8 mouse cellular contexts compared by ENCODE assay signal in the genomic region with DNA sequence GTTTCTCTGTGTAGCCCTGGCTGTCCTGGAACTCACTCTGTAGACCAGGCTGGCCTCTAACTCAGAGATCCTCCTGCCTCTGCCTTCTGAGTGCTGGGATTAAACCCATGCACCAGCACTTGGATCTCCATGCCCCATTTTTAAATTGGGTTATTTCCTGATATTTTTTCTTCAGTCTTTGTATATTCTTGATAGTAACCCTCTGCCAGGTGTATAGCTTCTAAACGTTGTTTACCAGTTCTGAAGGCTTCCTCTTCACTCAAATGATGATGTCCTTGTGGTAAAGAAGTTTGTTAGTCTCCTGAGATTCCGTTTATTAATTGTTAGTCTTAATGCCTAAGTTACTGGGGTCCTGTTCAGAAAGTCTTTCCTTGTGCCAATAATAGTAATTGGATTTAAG. TPM values are rescaled to one million over a fixed set of nuclear protein-coding genes. Genes with fewer than 3 reads are reported as not detected.
DNase-seq lines count a peak whose midpoint lies in the region; ATAC-seq and TF ChIP-seq lines count a peak whose summit lies in the region.

A gene (plus strand): TSS at position 301 of the 400 bp plus-strand sequence.

- 91% methylated on average over 2 of the region's 2 CpGs for WGBS in forebrain, embryonic 16.5 days
- 87% methylated on average over 2 of the region's 2 CpGs for WGBS in hindbrain, embryonic 14.5 days
- 63% methylated on average over 2 of the region's 2 CpGs for WGBS in liver, embryonic 16.5 days (ENCODE audit: insufficient replicate concordance)

- in situ Hi-C loops in Patski (cut with MboI; ENCODE audit: low pct_unique_long_range_greater_than_20kb): no loop called here

- peak within 1 kb of the TSS; percentile 82 for H3K4me3 ChIP-seq in forebrain, embryonic 16.5 days (replicated peaks; ENCODE audit: low read length)
- H3K4me3 ChIP-seq in hindbrain, embryonic 14.5 days (replicated peaks; ENCODE audit: low read length): peak within 1 kb of the TSS; percentile 86
- peak within 1 kb of the TSS; percentile 78 for H3K4me3 ChIP-seq in liver, embryonic 16.5 days (ENCODE audit: low read depth, low read length)

- no peak for TF ChIP-seq CTCF in Patski (IDR thresholded peaks at IDR 0.05)

- ATAC-seq in Patski: no peak
- ATAC-seq in forebrain, embryonic 16.5 days: no peak
- no peak for ATAC-seq in hindbrain, embryonic 14.5 days (ENCODE audit: low FRiP score)
- ATAC-seq in liver, embryonic 16.5 days (ENCODE audit: low read depth): no peak
- no peak for ATAC-seq in cerebellum, adult (ENCODE audit: insufficient number of reproducible peaks, low FRiP score, low TSS enrichment)
- no peak for ATAC-seq in frontal cortex, adult (ENCODE audit: low TSS enrichment)

- POLR2A ChIA-PET in Patski (lab: Charles Lee): interaction anchor here (0.6 kb wide), 1 partner anchor 64 kb away, joined by 7 read pairs; no protein-coding TSS in a partner anchor

- no peak within 1 kb of the TSS for H3K9ac ChIP-seq in forebrain, embryonic 16.5 days (replicated peaks; ENCODE audit: low read depth, low read length)
- peak within 1 kb of the TSS; percentile 58 for H3K9ac ChIP-seq in hindbrain, embryonic 14.5 days
- peak within 1 kb of the TSS; percentile 77 for H3K9ac ChIP-seq in liver, embryonic 16.5 days (ENCODE audit: low read depth, low read length)

- no peak for DNase-seq in adrenal gland, adult 18-20 months (ENCODE audit: low spot score in 2 of 2)
- no peak for DNase-seq in adrenal gland, adult (ENCODE audit: inconsistent age in 2 of 2, low spot score in 1 of 2)
- DNase-seq in Patski (ENCODE audit: low read depth, low spot score): no peak
- DNase-seq in hindbrain, embryonic 14.5 days (ENCODE audit: low spot score): no peak

- CTCF ChIA-PET in Patski (lab: Charles Lee): no interaction called here

- peak within 1 kb of the TSS; percentile 56 for H3K4me2 ChIP-seq in forebrain, embryonic 16.5 days (ENCODE audit: low read length)
- H3K4me2 ChIP-seq in hindbrain, embryonic 14.5 days (replicated peaks): peak within 1 kb of the TSS; percentile 64
- H3K4me2 ChIP-seq in liver, embryonic 16.5 days (ENCODE audit: low read depth, low read length): peak within 1 kb of the TSS; percentile 93

- peaks cover under 1% of the 10 kb centered on the region for H3K27me3 ChIP-seq in Patski
- no peaks in the 10 kb centered on the region for H3K27me3 ChIP-seq in forebrain, embryonic 16.5 days (replicated peaks; ENCODE audit: control insufficient read depth, insufficient read depth, low read length)
- H3K27me3 ChIP-seq in hindbrain, embryonic 14.5 days (ENCODE audit: control insufficient read depth, insufficient read depth, low read length): no peaks in the 10 kb centered on the region
- no peaks in the 10 kb centered on the region for H3K27me3 ChIP-seq in liver, embryonic 16.5 days (ENCODE audit: control insufficient read depth, insufficient read depth, low read depth, low read length)

- no peaks in the 10 kb centered on the region for H3K9me3 ChIP-seq in forebrain, embryonic 16.5 days (ENCODE audit: control insufficient read depth, low read length)
- no peaks in the 10 kb centered on the region for H3K9me3 ChIP-seq in hindbrain, embryonic 14.5 days (ENCODE audit: control insufficient read depth, low read length)
- H3K9me3 ChIP-seq in liver, embryonic 16.5 days (replicated peaks; ENCODE audit: control insufficient read depth, low read length): no peaks in the 10 kb centered on the region

- H3K4me1 ChIP-seq in forebrain, embryonic 16.5 days (replicated peaks; ENCODE audit: control insufficient read depth, insufficient read depth, low read length): peaks cover 14% of the 10 kb centered on the region
- peaks cover 18% of the 10 kb centered on the region for H3K4me1 ChIP-seq in hindbrain, embryonic 14.5 days (replicated peaks; ENCODE audit: control insufficient read depth, insufficient read depth, low read length)
- H3K4me1 ChIP-seq in liver, embryonic 16.5 days (ENCODE audit: control insufficient read depth, low read depth, low read length): peaks cover 17% of the 10 kb centered on the region

- H3K27ac ChIP-seq in forebrain, embryonic 16.5 days (ENCODE audit: low read length): no peak within 1 kb of the TSS
- no peak within 1 kb of the TSS for H3K27ac ChIP-seq in hindbrain, embryonic 14.5 days
- H3K27ac ChIP-seq in liver, embryonic 16.5 days (ENCODE audit: low read length): peak within 1 kb of the TSS; percentile 86

- H3K36me3 ChIP-seq in forebrain, embryonic 16.5 days (ENCODE audit: control insufficient read depth, insufficient read depth): no peaks in the 10 kb centered on the region
- no peaks in the 10 kb centered on the region for H3K36me3 ChIP-seq in hindbrain, embryonic 14.5 days (replicated peaks; ENCODE audit: control insufficient read depth, insufficient read depth)
- H3K36me3 ChIP-seq in liver, embryonic 16.5 days (ENCODE audit: control insufficient read depth, insufficient read depth): no peaks in the 10 kb centered on the region

RNA-seq across cellular contexts. Expression of the gene that starts here (rescaled TPM):
- 100 to 1,000 TPM; 104 TPM for total RNA-seq in adrenal gland, adult 18-20 months (2021)
- polyA plus RNA-seq in Patski (2021): 60.3 TPM
- polyA plus RNA-seq in forebrain, embryonic 16.5 days (2015; fragmentation: Nextera tagmentation; extraction: Ambion mirVana): 50.2 and 53.3 TPM in 2 replicates
- 46.0 TPM in 2 replicates for polyA plus RNA-seq in hindbrain, embryonic 14.5 days (2014; fragmentation: Nextera tagmentation; extraction: Ambion mirVana)
- 29.3 and 32.2 TPM in 2 replicates for polyA plus RNA-seq in liver, embryonic 16.5 days (2015; fragmentation: Nextera tagmentation; extraction: Ambion mirVana)
